Mouse (Mus musculus): ENCODE results near the gene 2610528A11Rik. TPM values are rescaled to one million over a fixed set of nuclear protein-coding genes. Genes with fewer than 3 reads are reported as not detected.

The 2610528A11Rik gene
- polyA plus RNA-seq, 1 experiment from 2014 or later = 30.1 TPM

- Histone ChIP-seq H3K27me3 (no peaks in the 10 kb centered on the region), H3K36me3 (no peaks in the 10 kb centered on the region), H3K9me3 (no peaks in the 10 kb centered on the region), H3K4me1 (peaks cover 3% of the 10 kb centered on the region), H3K4me3 (no peak overlapping the region), H3K4me2 (no peak overlapping the region), H3K27ac (no peak overlapping the region), H3K9ac (no peak overlapping the region)
- ATAC-seq (ENCODE audit: insufficient number of reproducible peaks, low FRiP score, low TSS enrichment, low read depth) = no peak
- WGBS = 84% methylated on average over 7 of the region's 7 CpGs
Observed at GRCm38 (mm10) chr14:37112931-37113330, 891 bp downstream of the 2610528A11Rik start.

DNA sequence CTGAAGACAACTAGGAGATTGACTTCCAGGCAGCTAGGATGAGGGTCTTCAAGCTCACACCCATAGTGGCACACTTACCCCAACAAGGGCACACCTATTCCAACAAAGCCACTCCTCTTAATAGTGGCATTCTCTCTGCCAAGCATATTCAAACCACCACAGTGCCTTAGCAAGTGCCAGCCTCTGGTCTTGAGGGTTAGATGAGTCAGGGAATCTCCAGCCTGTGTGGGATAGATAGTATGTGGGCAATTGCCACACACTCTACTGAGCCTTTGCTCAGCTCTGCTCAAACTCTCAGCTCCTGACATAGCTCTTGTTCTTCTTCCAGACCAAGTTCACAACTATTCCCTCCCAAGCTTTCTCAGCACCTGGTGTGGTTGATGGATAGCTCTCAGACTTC is 2.5 kb downstream of the 2610528A11Rik start:
- peaks cover 3% of the 10 kb centered on the region for H3K4me1 ChIP-seq
- ATAC-seq (ENCODE audit: insufficient number of reproducible peaks, low FRiP score, low TSS enrichment, low read depth) = no peak
- no peak overlapping the region for H3K4me3 ChIP-seq
- no peak overlapping the region for H3K27ac ChIP-seq
- no peaks in the 10 kb centered on the region for H3K9me3 ChIP-seq
- H3K4me2 ChIP-seq = no peak overlapping the region
- H3K27me3 ChIP-seq = no peaks in the 10 kb centered on the region
- no peaks in the 10 kb centered on the region for H3K36me3 ChIP-seq
- H3K9ac ChIP-seq = no peak overlapping the region

DNA sequence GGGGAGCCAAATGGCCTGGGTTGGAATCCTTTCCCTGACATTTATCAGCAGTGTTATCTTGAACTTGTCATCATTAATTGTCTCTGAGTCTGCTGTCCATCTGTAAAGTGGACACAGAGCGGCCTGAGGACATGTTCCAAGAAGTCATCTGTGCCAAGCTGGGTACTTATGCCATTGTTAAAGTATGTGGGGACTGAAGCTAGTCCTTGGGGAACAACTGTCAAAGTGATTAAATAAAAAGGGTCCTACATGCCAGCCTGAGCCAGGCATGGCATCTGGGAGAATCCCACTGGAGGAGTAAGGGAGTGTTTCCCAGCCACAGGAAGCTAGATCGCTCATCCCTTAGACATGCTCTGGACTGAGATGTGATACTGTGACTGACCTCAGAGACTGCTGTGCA is 3.4 kb downstream of the 2610528A11Rik start:
- Histone ChIP-seq H3K9ac (no peak overlapping the region), H3K4me2 (no peak overlapping the region), H3K27ac (no peak overlapping the region), H3K4me3 (no peak overlapping the region), H3K36me3 (no peaks in the 10 kb centered on the region), H3K27me3 (no peaks in the 10 kb centered on the region), H3K9me3 (no peaks in the 10 kb centered on the region), H3K4me1 (peaks cover 3% of the 10 kb centered on the region)
- 57% methylated on average over 2 of the region's 2 CpGs for WGBS
- ATAC-seq (ENCODE audit: insufficient number of reproducible peaks, low FRiP score, low TSS enrichment, low read depth) = no peak

GRCm38 (mm10) chr14:37109975-37110374 is 3.8 kb downstream of the 2610528A11Rik start:
- Histone ChIP-seq H3K27me3 (no peaks in the 10 kb centered on the region), H3K4me1 (peaks cover 3% of the 10 kb centered on the region), H3K4me2 (0 out of 2 replicates have a peak overlapping the region, but pooled peaks have one; percentile 8), H3K9me3 (no peaks in the 10 kb centered on the region), H3K9ac (no peak overlapping the region), H3K36me3 (no peaks in the 10 kb centered on the region), H3K27ac (no peak overlapping the region), H3K4me3 (no peak overlapping the region)
- ATAC-seq (ENCODE audit: insufficient number of reproducible peaks, low FRiP score, low TSS enrichment, low read depth) = no peak
- WGBS = 9% methylated on average over 9 of the region's 9 CpGs

GRCm38 (mm10) chr14:37109460-37109859 is 4.4 kb downstream of the 2610528A11Rik start:
- 39% methylated on average over 8 of the region's 8 CpGs for WGBS
- Histone ChIP-seq H3K9ac (no peak overlapping the region), H3K27me3 (no peaks in the 10 kb centered on the region), H3K36me3 (no peaks in the 10 kb centered on the region), H3K27ac (no peak overlapping the region), H3K4me3 (no peak overlapping the region), H3K4me1 (peaks cover 3% of the 10 kb centered on the region), H3K9me3 (no peaks in the 10 kb centered on the region), H3K4me2 (no peak overlapping the region)
- ATAC-seq (ENCODE audit: insufficient number of reproducible peaks, low FRiP score, low TSS enrichment, low read depth) = no peak

DNA sequence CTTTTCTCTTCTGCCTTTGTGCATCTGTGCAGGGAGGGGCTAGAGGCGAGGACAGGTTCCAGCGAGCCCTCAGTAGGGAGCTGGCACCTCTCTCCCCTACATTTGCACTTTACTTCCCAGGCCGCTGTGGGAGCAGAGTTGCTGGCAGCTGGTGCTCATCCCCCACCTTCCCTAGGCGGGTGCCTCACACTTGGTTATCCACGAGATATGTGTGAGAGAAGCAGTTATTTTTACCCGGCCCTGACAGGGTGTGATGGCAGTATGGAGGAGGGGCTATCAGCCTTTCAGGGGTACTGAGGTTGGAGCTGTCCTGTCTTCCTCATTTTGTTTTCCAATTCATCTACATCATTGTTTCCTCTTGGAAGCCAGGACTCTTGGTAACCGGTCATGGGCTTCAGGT is 8.0 kb downstream of the 2610528A11Rik start:
- ATAC-seq (ENCODE audit: insufficient number of reproducible peaks, low FRiP score, low TSS enrichment, low read depth) = no peak
- H3K4me2 ChIP-seq = no peak overlapping the region
- WGBS = 26% methylated on average over 7 of the region's 7 CpGs
- H3K9me3 ChIP-seq = no peaks in the 10 kb centered on the region
- no peak overlapping the region for H3K9ac ChIP-seq
- peaks cover 3% of the 10 kb centered on the region for H3K4me1 ChIP-seq
- no peak overlapping the region for H3K27ac ChIP-seq
- no peak overlapping the region for H3K4me3 ChIP-seq
- no peaks in the 10 kb centered on the region for H3K27me3 ChIP-seq
- no peaks in the 10 kb centered on the region for H3K36me3 ChIP-seq

GRCm38 (mm10) chr14:37104747-37105146 is 9.1 kb downstream of the 2610528A11Rik start:
- ATAC-seq (ENCODE audit: insufficient number of reproducible peaks, low FRiP score, low TSS enrichment, low read depth) = no peak

GRCm38 (mm10) chr14:37102484-37102883 is 11.3 kb downstream of the 2610528A11Rik start:
- no peak overlapping the region for H3K9ac ChIP-seq
- peaks cover 9% of the 10 kb centered on the region for H3K4me1 ChIP-seq
- 66% methylated on average over 3 of the region's 3 CpGs for WGBS
- H3K27ac ChIP-seq = no peak overlapping the region
- peaks cover 18% of the 10 kb centered on the region for H3K27me3 ChIP-seq
- ATAC-seq (ENCODE audit: insufficient number of reproducible peaks, low FRiP score, low TSS enrichment, low read depth) = no peak
- H3K4me2 ChIP-seq = no peak overlapping the region
- H3K4me3 ChIP-seq = no peak overlapping the region
- no peaks in the 10 kb centered on the region for H3K36me3 ChIP-seq
- no peaks in the 10 kb centered on the region for H3K9me3 ChIP-seq

More at GRCm38 (mm10) chr14:37104747-37105146, 9.1 kb downstream of the 2610528A11Rik start:
- Histone ChIP-seq H3K4me3 (no peak overlapping the region), H3K36me3 (no peaks in the 10 kb centered on the region), H3K9ac (no peak overlapping the region), H3K4me2 (no peak overlapping the region), H3K27ac (no peak overlapping the region), H3K4me1 (no peaks in the 10 kb centered on the region; the same call in 1 of the 2 replicates), H3K27me3 (no peaks in the 10 kb centered on the region), H3K9me3 (no peaks in the 10 kb centered on the region)
- 47% methylated on average over 5 of the region's 5 CpGs for WGBS

DNA sequence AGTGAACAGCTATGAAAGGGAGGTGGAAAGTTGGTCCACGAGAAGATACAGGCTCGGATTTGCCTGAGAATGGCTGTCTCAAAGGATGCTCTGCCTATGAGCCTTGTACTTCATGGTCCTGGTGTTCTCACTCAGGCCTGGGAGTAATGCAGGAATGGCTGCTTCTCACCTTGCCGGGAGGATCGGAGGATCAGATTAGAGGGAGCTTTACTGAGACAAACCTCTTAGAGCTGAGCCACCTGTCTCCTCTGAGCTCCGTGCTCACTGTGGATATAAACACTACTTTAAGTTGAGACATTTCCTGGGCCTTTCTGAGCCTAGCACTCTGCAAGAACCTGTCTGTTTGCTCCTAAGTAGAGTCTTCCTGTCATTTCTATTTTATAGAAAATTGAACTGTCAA is 12.3 kb downstream of the 2610528A11Rik start:
- no peaks in the 10 kb centered on the region for H3K9me3 ChIP-seq
- 75% methylated on average over 5 of the region's 5 CpGs for WGBS
- H3K4me3 ChIP-seq = no peak overlapping the region
- peaks cover 9% of the 10 kb centered on the region for H3K4me1 ChIP-seq
- H3K4me2 ChIP-seq = no peak overlapping the region
- H3K27ac ChIP-seq = no peak overlapping the region
- ATAC-seq (ENCODE audit: insufficient number of reproducible peaks, low FRiP score, low TSS enrichment, low read depth) = no peak
- H3K27me3 ChIP-seq = peaks cover 26% of the 10 kb centered on the region
- no peak overlapping the region for H3K9ac ChIP-seq
- H3K36me3 ChIP-seq = no peaks in the 10 kb centered on the region

GRCm38 (mm10) chr14:37097956-37098530 is 15.8 kb downstream of the 2610528A11Rik start, which contains the start of gene Cdhr1:
Cdhr1 (minus strand) TSS chr14:37098347.
- Histone ChIP-seq H3K4me3 (peak within 1 kb of the TSS; percentile 27), H3K36me3 (no peaks in the 10 kb centered on the region), H3K4me1 (peaks cover 9% of the 10 kb centered on the region), H3K9me3 (no peaks in the 10 kb centered on the region), H3K4me2 (peak within 1 kb of the TSS; percentile 44), H3K27me3 (peaks cover 30% of the 10 kb centered on the region), H3K27ac (no peak within 1 kb of the TSS), H3K9ac (0 out of 2 replicates have a peak within 1 kb of the TSS, but pooled peaks have one; percentile 8)
- ATAC-seq (ENCODE audit: insufficient number of reproducible peaks, low FRiP score, low TSS enrichment, low read depth) = no peak
- WGBS = 1% methylated on average over 30 of the region's 30 CpGs

DNA sequence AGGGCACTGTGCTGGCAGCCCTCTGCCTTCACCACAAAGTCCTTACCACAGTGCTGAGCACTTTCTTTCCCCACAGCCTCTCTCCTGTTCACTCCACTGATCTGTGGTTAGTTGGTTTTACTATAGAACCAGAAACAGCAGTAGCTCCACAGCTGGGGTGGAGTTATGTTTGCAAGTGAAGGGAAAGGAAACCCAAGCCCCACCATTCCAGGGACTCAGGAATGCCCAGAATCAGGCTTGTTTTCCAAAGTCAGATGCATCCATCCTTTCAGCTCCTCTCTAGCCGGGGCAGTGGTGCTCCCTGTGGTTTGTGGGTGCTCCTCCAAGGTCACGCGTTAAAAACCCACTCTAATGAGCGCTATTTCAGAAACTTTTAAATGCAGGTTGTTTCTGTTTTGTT is 18.3 kb downstream of the 2610528A11Rik start:
- H3K9ac ChIP-seq = no peak overlapping the region
- no peak for ATAC-seq (ENCODE audit: insufficient number of reproducible peaks, low FRiP score, low TSS enrichment, low read depth)
- H3K9me3 ChIP-seq = no peaks in the 10 kb centered on the region
- peaks cover 9% of the 10 kb centered on the region for H3K4me1 ChIP-seq
- no peak overlapping the region for H3K27ac ChIP-seq
- peaks cover 30% of the 10 kb centered on the region for H3K27me3 ChIP-seq
- H3K36me3 ChIP-seq = no peaks in the 10 kb centered on the region
- no peak overlapping the region for H3K4me3 ChIP-seq
- no peak overlapping the region for H3K4me2 ChIP-seq
- 77% methylated on average over 4 of the region's 4 CpGs for WGBS

- 78% methylated on average over 6 of the region's 6 CpGs for WGBS
- Histone ChIP-seq H3K27ac (no peak overlapping the region), H3K4me3 (no peak overlapping the region), H3K27me3 (peaks cover 30% of the 10 kb centered on the region), H3K4me2 (no peak overlapping the region), H3K4me1 (peaks cover 9% of the 10 kb centered on the region), H3K9me3 (no peaks in the 10 kb centered on the region), H3K36me3 (no peaks in the 10 kb centered on the region), H3K9ac (no peak overlapping the region)
- no peak for ATAC-seq (ENCODE audit: insufficient number of reproducible peaks, low FRiP score, low TSS enrichment, low read depth)
Observed at GRCm38 (mm10) chr14:37094436-37094835, 19.4 kb downstream of the 2610528A11Rik start.

- H3K4me3 ChIP-seq = no peak overlapping the region
- H3K4me1 ChIP-seq = no peaks in the 10 kb centered on the region
- H3K9ac ChIP-seq = no peak overlapping the region
- no peak overlapping the region for H3K27ac ChIP-seq
- no peaks in the 10 kb centered on the region for H3K36me3 ChIP-seq
- WGBS = 29% methylated on average over 4 of the region's 4 CpGs
- ATAC-seq (ENCODE audit: insufficient number of reproducible peaks, low FRiP score, low TSS enrichment, low read depth) = no peak
- H3K9me3 ChIP-seq = no peaks in the 10 kb centered on the region
- no peak overlapping the region for H3K4me2 ChIP-seq
- H3K27me3 ChIP-seq = no peaks in the 10 kb centered on the region
Observed at GRCm38 (mm10) chr14:37083755-37084154, 30.1 kb downstream of the 2610528A11Rik start.
